Mouse (Mus musculus) megakaryocyte-erythroid progenitor cell, adult 5-6 weeks (primary cell): ENCODE results near the gene Tgm2. TPM values are rescaled to one million over a fixed set of nuclear protein-coding genes. Genes with fewer than 3 reads are reported as not detected.

Source experiments
- ATAC-seq: replicated peaks from 2 replicates; pipeline ENCODE4 v1.8.0; 2016; ENCODE audit warnings: mild to moderate bottlenecking, inconsistent platforms; ENCODE audit not compliant: severe bottlenecking, poor library complexity, low FRiP score, low TSS enrichment
- total RNA-seq, 2 experiments: library from RNA; stranded (forward) in 1 of 2; stranded (reverse) in 1 of 2; fragments of 200-1000, 215-1000 nt in 1 of 2; fragments of >200 nt in 1 of 2; fragmentation: Nextera tagmentation in 1 of 2; gene quantifications; 2 replicates each; pipeline ENCODE4 v1.2.3; 2014 to 2017

Tgm2 gene
- total RNA-seq, 2 experiments from 2014 or later = 8.0 to 10.2 TPM

- no peak for ATAC-seq
Measured at GRCm38 (mm10) chr2:158144263-158144662, 2.0 kb downstream of the Tgm2 start.

- no peak for ATAC-seq
Measured at GRCm38 (mm10) chr2:158143816-158144215, 2.4 kb downstream of the Tgm2 start.

- no peak for ATAC-seq
Measured at GRCm38 (mm10) chr2:158142981-158143380, 3.3 kb downstream of the Tgm2 start.

GRCm38 (mm10) chr2:158141690-158142440 lies 4.4 kb downstream of the Tgm2 start:
- ATAC-seq = peak; percentile 82

- no peak for ATAC-seq
Measured at GRCm38 (mm10) chr2:158141271-158141670, 5.0 kb downstream of the Tgm2 start.

GRCm38 (mm10) chr2:158140664-158141063 lies 5.6 kb downstream of the Tgm2 start:
- no peak for ATAC-seq

GRCm38 (mm10) chr2:158139628-158140027 lies 6.6 kb downstream of the Tgm2 start:
- no peak for ATAC-seq

- ATAC-seq = no peak
Measured at GRCm38 (mm10) chr2:158138778-158139177, 7.5 kb downstream of the Tgm2 start.

- ATAC-seq = no peak
Measured at GRCm38 (mm10) chr2:158137771-158138170, 8.5 kb downstream of the Tgm2 start.

GRCm38 (mm10) chr2:158136205-158136604 lies 10.0 kb downstream of the Tgm2 start:
- ATAC-seq = no peak

GRCm38 (mm10) chr2:158133050-158133449 lies 13.2 kb downstream of the Tgm2 start:
- peak; percentile 52 for ATAC-seq

- ATAC-seq = no peak
Measured at GRCm38 (mm10) chr2:158132320-158132719, 13.9 kb downstream of the Tgm2 start.

- no peak for ATAC-seq
Measured at GRCm38 (mm10) chr2:158131197-158131835, 14.9 kb downstream of the Tgm2 start.

- no peak for ATAC-seq
Measured at GRCm38 (mm10) chr2:158130391-158130986, 15.7 kb downstream of the Tgm2 start.

GRCm38 (mm10) chr2:158129291-158130002 lies 16.8 kb downstream of the Tgm2 start:
- ATAC-seq = no peak

- ATAC-seq = no peak
Measured at GRCm38 (mm10) chr2:158128461-158129130, 17.6 kb downstream of the Tgm2 start.

- ATAC-seq = no peak
Measured at GRCm38 (mm10) chr2:158127872-158128271, 18.4 kb downstream of the Tgm2 start.

GRCm38 (mm10) chr2:158127245-158127644 lies 19.0 kb downstream of the Tgm2 start:
- ATAC-seq = no peak

- no peak for ATAC-seq
Measured at GRCm38 (mm10) chr2:158122814-158123213, 23.4 kb downstream of the Tgm2 start.
